Mouse (Mus musculus): ENCODE measurements around the gene Gm10518. TPM values are rescaled to one million over a fixed set of nuclear protein-coding genes. Genes with fewer than 3 reads are reported as not detected.

Gene Gm10518
- polyA plus RNA-seq (2014; fragmentation: Nextera tagmentation; extraction: Ambion mirVana): 0.20 and 0.30 TPM in 2 replicates

GRCm38 (mm10) chr1:179802610-179803512 lies at the start of gene Gm10518:
Gene Gm10518, plus strand, starts transcription at chr1:179803376.
- Histone ChIP-seq H3K27ac (ENCODE audit: low read depth, low read length) (peak within 1 kb of the TSS; percentile 96), H3K4me1 (ENCODE audit: control insufficient read depth, insufficient read depth, low read length) (peaks cover 9% of the 10 kb centered on the region), H3K4me3 (ENCODE audit: low read depth, low read length) (peak within 1 kb of the TSS; percentile 91), H3K9ac (ENCODE audit: low read length) (peak within 1 kb of the TSS; percentile 86), H3K9me3 (ENCODE audit: control insufficient read depth, low read length) (no peaks in the 10 kb centered on the region), H3K4me2 (peak within 1 kb of the TSS; percentile 77), H3K27me3 (ENCODE audit: control insufficient read depth, insufficient read depth, low read length) (no peaks in the 10 kb centered on the region), H3K36me3 (ENCODE audit: control insufficient read depth, insufficient read depth, low read length) (0 out of 2 replicates have a peak, but pooled peaks cover 2% of the 10 kb centered on the region)
- WGBS: under 1% methylated on average over 70 of the region's 94 CpGs
- ATAC-seq (ENCODE audit: low FRiP score) (peak; percentile 78), DNase-seq (ENCODE audit: low spot score, missing footprints) (peak; percentile 95)

GRCm38 (mm10) chr1:179756477-179756876 lies 46.7 kb upstream of the Gm10518 start:
- Histone ChIP-seq H3K4me1 (ENCODE audit: control insufficient read depth, insufficient read depth, low read length) (no peaks in the 10 kb centered on the region), H3K9ac (ENCODE audit: low read length) (no peak overlapping the region), H3K4me2 (no peak overlapping the region), H3K27me3 (ENCODE audit: control insufficient read depth, insufficient read depth, low read length) (no peaks in the 10 kb centered on the region), H3K4me3 (ENCODE audit: low read depth, low read length) (no peak overlapping the region), H3K9me3 (ENCODE audit: control insufficient read depth, low read length) (no peaks in the 10 kb centered on the region), H3K36me3 (ENCODE audit: control insufficient read depth, insufficient read depth, low read length) (peaks cover 27% of the 10 kb centered on the region), H3K27ac (ENCODE audit: low read depth, low read length) (no peak overlapping the region)
- DNase-seq (ENCODE audit: low spot score, missing footprints): no peak
- no peak for ATAC-seq (ENCODE audit: low FRiP score)

GRCm38 (mm10) chr1:179760086-179760485 lies 43.1 kb upstream of the Gm10518 start:
- Histone ChIP-seq H3K36me3 (ENCODE audit: control insufficient read depth, insufficient read depth, low read length) (peaks cover 12% of the 10 kb centered on the region), H3K27me3 (ENCODE audit: control insufficient read depth, insufficient read depth, low read length) (no peaks in the 10 kb centered on the region), H3K9ac (ENCODE audit: low read length) (no peak overlapping the region), H3K4me1 (ENCODE audit: control insufficient read depth, insufficient read depth, low read length) (no peaks in the 10 kb centered on the region), H3K4me3 (ENCODE audit: low read depth, low read length) (no peak overlapping the region), H3K9me3 (ENCODE audit: control insufficient read depth, low read length) (no peaks in the 10 kb centered on the region), H3K4me2 (no peak overlapping the region), H3K27ac (ENCODE audit: low read depth, low read length) (no peak overlapping the region)
- no peak for DNase-seq (ENCODE audit: low spot score, missing footprints)
- no peak for ATAC-seq (ENCODE audit: low FRiP score)
- WGBS: 92% methylated on average over 5 of the region's 5 CpGs

GRCm38 (mm10) chr1:179760553-179760952 lies 42.6 kb upstream of the Gm10518 start:
- H3K4me2 ChIP-seq: no peak overlapping the region
- H3K4me1 ChIP-seq (ENCODE audit: control insufficient read depth, insufficient read depth, low read length): no peaks in the 10 kb centered on the region
- DNase-seq (ENCODE audit: low spot score, missing footprints) (no peak), ATAC-seq (ENCODE audit: low FRiP score) (no peak)
- no peak overlapping the region for H3K9ac ChIP-seq (ENCODE audit: low read length)
- peaks cover 12% of the 10 kb centered on the region for H3K36me3 ChIP-seq (ENCODE audit: control insufficient read depth, insufficient read depth, low read length)
- H3K27me3 ChIP-seq (ENCODE audit: control insufficient read depth, insufficient read depth, low read length): no peaks in the 10 kb centered on the region
- H3K27ac ChIP-seq (ENCODE audit: low read depth, low read length): no peak overlapping the region
- no peak overlapping the region for H3K4me3 ChIP-seq (ENCODE audit: low read depth, low read length)
- H3K9me3 ChIP-seq (ENCODE audit: control insufficient read depth, low read length): no peaks in the 10 kb centered on the region
- 93% methylated on average over 4 of the region's 4 CpGs for WGBS

- Histone ChIP-seq H3K4me1 (ENCODE audit: control insufficient read depth, insufficient read depth, low read length) (no peaks in the 10 kb centered on the region), H3K9ac (ENCODE audit: low read length) (no peak overlapping the region), H3K4me3 (ENCODE audit: low read depth, low read length) (no peak overlapping the region), H3K27me3 (ENCODE audit: control insufficient read depth, insufficient read depth, low read length) (no peaks in the 10 kb centered on the region), H3K4me2 (no peak overlapping the region), H3K36me3 (ENCODE audit: control insufficient read depth, insufficient read depth, low read length) (peaks cover 16% of the 10 kb centered on the region; the same call in 1 of the 2 replicates), H3K27ac (ENCODE audit: low read depth, low read length) (no peak overlapping the region), H3K9me3 (ENCODE audit: control insufficient read depth, low read length) (no peaks in the 10 kb centered on the region)
- WGBS: 98% methylated on average over 8 of the region's 8 CpGs
- ATAC-seq (ENCODE audit: low FRiP score): no peak
- no peak for DNase-seq (ENCODE audit: low spot score, missing footprints)
These were observed 26.3 kb upstream of the Gm10518 start for GRCm38 (mm10) chr1:179776831-179777230.

- no peak overlapping the region for H3K4me2 ChIP-seq
- no peaks in the 10 kb centered on the region for H3K27me3 ChIP-seq (ENCODE audit: control insufficient read depth, insufficient read depth, low read length)
- H3K9me3 ChIP-seq (ENCODE audit: control insufficient read depth, low read length): no peaks in the 10 kb centered on the region
- H3K27ac ChIP-seq (ENCODE audit: low read depth, low read length): no peak overlapping the region
- peaks cover 13% of the 10 kb centered on the region; the same call in 1 of the 2 replicates for H3K36me3 ChIP-seq (ENCODE audit: control insufficient read depth, insufficient read depth, low read length)
- no peak overlapping the region for H3K9ac ChIP-seq (ENCODE audit: low read length)
- no peak overlapping the region for H3K4me3 ChIP-seq (ENCODE audit: low read depth, low read length)
- 92% methylated on average over 4 of the region's 4 CpGs for WGBS
- ATAC-seq (ENCODE audit: low FRiP score): no peak
- no peak for DNase-seq (ENCODE audit: low spot score, missing footprints)
- H3K4me1 ChIP-seq (ENCODE audit: control insufficient read depth, insufficient read depth, low read length): no peaks in the 10 kb centered on the region
These were observed 19.1 kb upstream of the Gm10518 start for GRCm38 (mm10) chr1:179784098-179784497.

GRCm38 (mm10) chr1:179785502-179785901 lies 17.7 kb upstream of the Gm10518 start:
- DNase-seq (ENCODE audit: low spot score, missing footprints) (no peak), ATAC-seq (ENCODE audit: low FRiP score) (no peak)
- no peaks in the 10 kb centered on the region for H3K9me3 ChIP-seq (ENCODE audit: control insufficient read depth, low read length)
- 90% methylated on average over 5 of the region's 5 CpGs for WGBS
- no peaks in the 10 kb centered on the region for H3K4me1 ChIP-seq (ENCODE audit: control insufficient read depth, insufficient read depth, low read length)
- H3K36me3 ChIP-seq (ENCODE audit: control insufficient read depth, insufficient read depth, low read length): peaks cover 12% of the 10 kb centered on the region; the same call in 1 of the 2 replicates
- no peak overlapping the region for H3K9ac ChIP-seq (ENCODE audit: low read length)
- no peak overlapping the region for H3K4me2 ChIP-seq
- no peak overlapping the region for H3K4me3 ChIP-seq (ENCODE audit: low read depth, low read length)
- H3K27ac ChIP-seq (ENCODE audit: low read depth, low read length): no peak overlapping the region
- no peaks in the 10 kb centered on the region for H3K27me3 ChIP-seq (ENCODE audit: control insufficient read depth, insufficient read depth, low read length)

- DNase-seq (ENCODE audit: low spot score, missing footprints): no peak
- WGBS: 84% methylated on average over 4 of the region's 4 CpGs
- Histone ChIP-seq H3K27me3 (ENCODE audit: control insufficient read depth, insufficient read depth, low read length) (no peaks in the 10 kb centered on the region), H3K4me3 (ENCODE audit: low read depth, low read length) (no peak overlapping the region), H3K27ac (ENCODE audit: low read depth, low read length) (no peak overlapping the region), H3K4me2 (no peak overlapping the region), H3K4me1 (ENCODE audit: control insufficient read depth, insufficient read depth, low read length) (no peaks in the 10 kb centered on the region), H3K9ac (ENCODE audit: low read length) (no peak overlapping the region), H3K36me3 (ENCODE audit: control insufficient read depth, insufficient read depth, low read length) (peaks cover 10% of the 10 kb centered on the region; the same call in 1 of the 2 replicates), H3K9me3 (ENCODE audit: control insufficient read depth, low read length) (no peaks in the 10 kb centered on the region)
- no peak for ATAC-seq (ENCODE audit: low FRiP score)
These were observed 15.9 kb upstream of the Gm10518 start for GRCm38 (mm10) chr1:179787281-179787680.

- no peak for DNase-seq (ENCODE audit: low spot score, missing footprints)
- Histone ChIP-seq H3K27ac (ENCODE audit: low read depth, low read length) (no peak overlapping the region), H3K9me3 (ENCODE audit: control insufficient read depth, low read length) (no peaks in the 10 kb centered on the region), H3K36me3 (ENCODE audit: control insufficient read depth, insufficient read depth, low read length) (peaks cover 22% of the 10 kb centered on the region), H3K4me1 (ENCODE audit: control insufficient read depth, insufficient read depth, low read length) (peaks cover 9% of the 10 kb centered on the region), H3K4me2 (no peak overlapping the region), H3K9ac (ENCODE audit: low read length) (no peak overlapping the region), H3K27me3 (ENCODE audit: control insufficient read depth, insufficient read depth, low read length) (no peaks in the 10 kb centered on the region), H3K4me3 (ENCODE audit: low read depth, low read length) (no peak overlapping the region)
- no peak for ATAC-seq (ENCODE audit: low FRiP score)
These were observed 4.4 kb upstream of the Gm10518 start for GRCm38 (mm10) chr1:179798794-179799193.
